Mouse (Mus musculus) G1E (cell line): Measurements from ENCODE around the gene Dctpp1. TPM values are rescaled to one million over a fixed set of nuclear protein-coding genes. Genes with fewer than 3 reads are reported as not detected.
"Not testable (repeated sequence)": the region's sequence is repeated elsewhere in the genome, so short reads cannot be mapped to it uniquely, and the experiment has no call there.

ENCODE experiments used
- ATAC-seq: 2 replicates; pipeline ENCODE4 v1.8.0; 2016; ENCODE audit warnings: mild to moderate bottlenecking; ENCODE audit not compliant: insufficient number of reproducible peaks, poor library complexity, low FRiP score, severe bottlenecking; ENCODE audit errors: extremely low read depth
- DNase-seq: peaks from one replicate; pipeline ENCODE4 v3.0.0; 2012; ENCODE audit warnings: low spot score
- H3K27me3 ChIP-seq: 2 replicates; pipeline ENCODE4 v1.6.1; 2012; ENCODE audit warnings: mild to moderate bottlenecking, low read length, inconsistent platforms; ENCODE audit not compliant: insufficient read depth
- H3K36me3 ChIP-seq: replicated peaks from 2 replicates; pipeline ENCODE3; 2012; ENCODE audit warnings: mild to moderate bottlenecking, inconsistent platforms
- H3K4me1 ChIP-seq: 2 replicates; pipeline ENCODE4 v1.6.1; 2012; ENCODE audit warnings: low read depth, low read length, inconsistent platforms, mixed read lengths; ENCODE audit not compliant: insufficient read depth
- H3K4me3 ChIP-seq: 2 replicates; pipeline ENCODE4 v1.5.1; 2012; ENCODE audit warnings: low read depth, mild to moderate bottlenecking, inconsistent platforms, low read length, moderate library complexity, mixed read lengths
- H3K9me3 ChIP-seq: replicated peaks from 2 replicates; pipeline ENCODE4 v1.6.1; 2012; ENCODE audit warnings: inconsistent platforms
- CTCF ChIP-seq: IDR thresholded peaks from 2 replicates; pipeline ENCODE4 v1.5.1; 2012; ENCODE audit warnings: low read depth, low read length, inconsistent platforms, mixed read lengths
- GATA1 ChIP-seq: IDR thresholded peaks from 2 replicates; pipeline ENCODE4 v1.6.1; 2012; ENCODE audit warnings: borderline replicate concordance, low read length, inconsistent platforms, mixed read lengths
- GATA2 ChIP-seq: IDR thresholded peaks from 2 replicates; pipeline ENCODE4 v1.6.1; 2012; ENCODE audit warnings: low read depth, low read length, inconsistent platforms, borderline replicate concordance
- POLR2AphosphoS5 ChIP-seq: IDR thresholded peaks from 2 replicates; pipeline ENCODE4 v1.6.1; 2012; ENCODE audit warnings: low read depth, low read length, inconsistent platforms; ENCODE audit not compliant: insufficient replicate concordance
- TAL1 ChIP-seq: conservative IDR thresholded peaks from 2 replicates; pipeline ENCODE4 v1.6.1; 2012; ENCODE audit warnings: low read depth, low read length, inconsistent platforms, mixed read lengths
- polyA plus RNA-seq: library from polyadenylated mRNA; stranded (reverse); fragments of >175 nt; gene quantifications from 2 replicates; pipeline ENCODE4 v1.2.3, GENCODE M21; 2012
- total RNA-seq, 2 experiments: library from RNA; stranded (forward) in 1 of 2; stranded (reverse) in 1 of 2; fragments of 200-1000 nt in 1 of 2; fragments of >200 nt in 1 of 2; fragmentation: Nextera tagmentation in 1 of 2; gene quantifications; 2 replicates each; pipeline ENCODE4 v1.2.3; 2014 to 2017

The Dctpp1 gene
- total and polyA plus RNA-seq, 3 experiments, result 56.4 to 138 (median 67.0) TPM

GRCm38 (mm10) chr7:127255965-127256364 lies 4.5 kb downstream of the Dctpp1 start:
- H3K9me3 ChIP-seq, result no peaks in the 10 kb centered on the region
- peaks cover 65% of the 10 kb centered on the region for H3K36me3 ChIP-seq
- DNase-seq (no peak), ATAC-seq (no peak)
- no peaks in the 10 kb centered on the region for H3K27me3 ChIP-seq
- TF ChIP-seq GATA2 (no peak), POLR2AphosphoS5 (no peak), CTCF (no peak), GATA1 (no peak), TAL1 (no peak)
- peaks cover 68% of the 10 kb centered on the region for H3K4me1 ChIP-seq
- H3K4me3 ChIP-seq, result no peak overlapping the region

- no peak for TF ChIP-seq POLR2AphosphoS5
- no peak for TF ChIP-seq TAL1
- no peak for TF ChIP-seq CTCF
- TF ChIP-seq GATA1, result no peak
- TF ChIP-seq GATA2, result no peak
- Histone ChIP-seq H3K36me3 (peaks cover 72% of the 10 kb centered on the region), H3K4me3 (no peak overlapping the region; the same call in 1 of the 2 replicates), H3K4me1 (peaks cover 69% of the 10 kb centered on the region), H3K9me3 (no peaks in the 10 kb centered on the region), H3K27me3 (no peaks in the 10 kb centered on the region)
- DNase-seq, result no peak
- ATAC-seq, result no peak
These were observed 5.5 kb downstream of the Dctpp1 start for GRCm38 (mm10) chr7:127255008-127255407.

GRCm38 (mm10) chr7:127253821-127254769 lies 6.4 kb downstream of the Dctpp1 start:
- TF ChIP-seq TAL1, result no peak
- no peaks in the 10 kb centered on the region for H3K9me3 ChIP-seq
- H3K27me3 ChIP-seq, result no peaks in the 10 kb centered on the region
- H3K36me3 ChIP-seq, result peaks cover 79% of the 10 kb centered on the region
- H3K4me3 ChIP-seq, result peak overlapping the region; percentile 77
- ATAC-seq (peak; percentile 73), DNase-seq (peak; percentile 74)
- H3K4me1 ChIP-seq, result peaks cover 68% of the 10 kb centered on the region

- TF ChIP-seq TAL1 (no peak), GATA2 (no peak), POLR2AphosphoS5 (no peak), GATA1 (no peak), CTCF (no peak)
- H3K4me1 ChIP-seq, result peaks cover 63% of the 10 kb centered on the region
- ATAC-seq (no peak), DNase-seq (no peak)
- H3K4me3 ChIP-seq, result peak overlapping the region; percentile 77
- no peaks in the 10 kb centered on the region for H3K9me3 ChIP-seq
- H3K36me3 ChIP-seq, result peaks cover 77% of the 10 kb centered on the region
- no peaks in the 10 kb centered on the region for H3K27me3 ChIP-seq
These were observed 7.2 kb downstream of the Dctpp1 start for GRCm38 (mm10) chr7:127253341-127253740.

GRCm38 (mm10) chr7:127252414-127252813 lies 8.1 kb downstream of the Dctpp1 start:
- TF ChIP-seq TAL1 (no peak), GATA1 (no peak), CTCF (peak; percentile 56; the same call in 1 of the 2 replicates), POLR2AphosphoS5 (no peak), GATA2 (no peak)
- peaks cover 77% of the 10 kb centered on the region for H3K36me3 ChIP-seq
- peaks cover 57% of the 10 kb centered on the region for H3K4me1 ChIP-seq
- ATAC-seq (no peak), DNase-seq (no peak)
- no peak overlapping the region for H3K4me3 ChIP-seq
- no peaks in the 10 kb centered on the region for H3K9me3 ChIP-seq
- H3K27me3 ChIP-seq, result no peaks in the 10 kb centered on the region

- H3K27me3 ChIP-seq, ATAC-seq, H3K4me3 ChIP-seq, H3K9me3 ChIP-seq, DNase-seq: not testable (repeated sequence)
- Histone ChIP-seq H3K4me1 (peaks cover 63% of the 10 kb centered on the region), H3K36me3 (peaks cover 77% of the 10 kb centered on the region)
These were observed 10.0 kb downstream of the Dctpp1 start for GRCm38 (mm10) chr7:127250511-127250910.
